Mouse (Mus musculus) megakaryocyte progenitor cell, adult 5-6 weeks (primary cell): Measurements from ENCODE around the gene Nrip2. TPM values are rescaled to one million over a fixed set of nuclear protein-coding genes. Genes with fewer than 3 reads are reported as not detected.

Source experiments
- ATAC-seq: replicated peaks from 2 replicates; pipeline ENCODE4 v1.8.0; 2016; ENCODE audit warnings: mild to moderate bottlenecking, moderate TSS enrichment, inconsistent platforms; ENCODE audit not compliant: poor library complexity
- total RNA-seq, 2 experiments: library from RNA; stranded (forward) in 1 of 2; stranded (reverse) in 1 of 2; fragments of 157-497, 149-512 nt in 1 of 2; fragments of 200-1000 nt in 1 of 2; gene quantifications; 2 replicates each; pipeline versions ENCODE4 v1.2.3 to v1.2.4; 2015 to 2017

Nrip2 gene
- total RNA-seq, 2 experiments from 2014 or later, result not detected

DNA sequence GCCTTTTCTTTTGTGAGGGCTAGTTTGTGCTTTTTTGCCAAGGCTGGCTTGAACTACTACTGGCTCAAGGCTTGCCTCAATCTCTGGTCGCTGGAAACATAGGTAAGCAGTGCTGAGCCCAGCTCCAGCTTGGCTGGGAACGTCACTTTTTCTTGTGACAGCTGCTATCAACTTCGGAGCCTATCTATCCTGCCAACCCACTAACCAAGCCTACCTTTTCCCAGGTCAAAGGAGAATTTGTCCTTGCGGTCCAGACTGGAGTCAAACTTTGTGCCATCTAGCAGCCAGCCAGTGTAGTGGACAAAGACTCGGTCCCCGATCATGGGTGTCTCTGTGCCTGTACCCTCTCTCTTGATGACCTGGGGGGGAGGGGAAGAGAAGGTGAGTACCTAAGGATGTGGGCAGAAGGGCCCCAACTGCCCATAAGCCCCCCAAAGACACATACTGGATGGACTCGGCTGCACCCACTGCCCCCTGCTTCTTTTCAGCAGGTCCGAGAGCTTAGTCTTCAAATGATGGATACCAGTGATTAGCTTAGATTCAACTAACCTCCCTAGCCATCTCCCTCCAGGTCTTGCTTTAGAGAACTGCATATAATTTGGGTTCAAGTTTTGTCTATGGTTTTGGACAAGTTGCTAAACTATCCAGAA lies 37.4 kb downstream of the Nrip2 start:
- ATAC-seq, result no peak

DNA sequence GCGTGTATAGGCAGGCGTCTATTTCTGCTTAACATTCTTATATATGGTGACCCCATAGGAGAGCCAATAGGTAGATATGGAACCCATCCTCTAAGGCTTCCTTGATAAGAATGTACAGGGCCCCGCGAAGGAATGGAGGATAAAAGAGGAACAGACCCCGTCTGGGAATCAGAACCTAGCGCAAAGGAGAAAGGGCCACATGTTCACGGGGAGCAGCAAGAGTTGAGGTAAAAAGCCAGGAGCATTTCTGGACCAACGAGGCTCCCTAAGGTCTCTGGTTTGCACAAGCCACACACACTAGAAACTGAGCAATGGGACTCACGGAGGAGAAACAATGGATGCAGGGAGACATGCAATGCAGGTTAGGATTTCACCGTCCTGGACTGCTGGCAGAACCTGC lies 38.2 kb downstream of the Nrip2 start:
- ATAC-seq, result no peak

DNA sequence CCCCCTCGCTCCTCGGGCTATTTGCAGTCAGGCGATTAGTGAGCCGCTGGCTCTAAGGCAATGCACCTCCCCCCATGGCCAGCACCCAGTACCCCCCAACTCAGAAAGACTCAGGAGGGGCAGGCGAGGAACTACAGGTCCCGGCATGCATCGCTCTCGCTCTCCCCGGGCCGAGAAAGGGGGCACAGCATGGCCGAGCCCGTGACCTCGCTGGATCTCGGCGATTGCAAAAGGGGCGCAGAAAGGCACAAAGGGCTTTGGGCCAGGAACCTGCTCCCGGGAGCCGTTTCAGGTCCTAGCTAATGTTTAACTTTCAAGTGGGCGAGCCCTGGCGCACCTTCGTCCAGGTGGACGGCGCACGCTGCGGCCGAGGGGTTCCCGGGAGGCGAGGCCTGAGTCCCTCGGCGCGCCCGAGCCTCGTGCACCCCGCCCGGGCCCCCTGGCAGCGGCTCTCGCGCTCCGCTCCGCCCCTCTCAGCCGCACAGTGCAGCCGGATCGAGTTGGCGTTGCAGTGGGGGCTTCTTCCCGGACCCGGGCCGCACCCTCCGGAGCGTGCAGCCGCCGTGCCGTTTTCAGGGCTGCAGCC lies 38.7 kb downstream of the Nrip2 start:
- peak; percentile 32 for ATAC-seq

DNA sequence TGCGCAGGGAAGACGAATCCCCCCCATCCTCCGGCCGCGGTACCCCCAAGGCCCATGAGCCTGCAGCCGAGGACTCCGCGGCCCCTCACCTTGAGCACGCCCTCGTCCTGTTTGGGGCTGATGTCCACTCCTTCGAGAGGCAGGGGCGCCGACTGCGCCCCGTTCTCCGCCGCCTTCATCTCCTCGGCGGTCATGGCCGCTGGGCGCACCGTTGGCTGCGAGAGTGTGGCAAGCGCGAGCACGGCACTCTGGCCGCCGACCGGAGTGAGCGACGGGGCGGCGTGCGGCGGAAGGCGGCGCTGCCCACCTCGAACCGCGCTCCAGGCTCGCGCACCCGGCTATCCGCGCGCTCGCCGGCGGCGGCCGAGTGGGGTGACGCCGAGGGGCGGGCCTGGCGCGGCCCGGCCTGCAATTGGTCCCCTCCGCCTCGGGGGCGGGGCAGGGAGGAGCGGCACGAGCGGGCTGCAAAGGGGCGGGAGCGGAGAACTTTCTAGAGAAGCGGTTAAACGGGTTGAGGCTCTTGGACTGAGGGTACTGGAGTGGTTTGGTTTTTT lies 39.3 kb downstream of the Nrip2 start, which contains the start of gene Fkbp4:
Fkbp4 (minus strand) TSS at position 361 of the 554 bp plus-strand sequence.
- ATAC-seq, result peak; percentile 72

DNA sequence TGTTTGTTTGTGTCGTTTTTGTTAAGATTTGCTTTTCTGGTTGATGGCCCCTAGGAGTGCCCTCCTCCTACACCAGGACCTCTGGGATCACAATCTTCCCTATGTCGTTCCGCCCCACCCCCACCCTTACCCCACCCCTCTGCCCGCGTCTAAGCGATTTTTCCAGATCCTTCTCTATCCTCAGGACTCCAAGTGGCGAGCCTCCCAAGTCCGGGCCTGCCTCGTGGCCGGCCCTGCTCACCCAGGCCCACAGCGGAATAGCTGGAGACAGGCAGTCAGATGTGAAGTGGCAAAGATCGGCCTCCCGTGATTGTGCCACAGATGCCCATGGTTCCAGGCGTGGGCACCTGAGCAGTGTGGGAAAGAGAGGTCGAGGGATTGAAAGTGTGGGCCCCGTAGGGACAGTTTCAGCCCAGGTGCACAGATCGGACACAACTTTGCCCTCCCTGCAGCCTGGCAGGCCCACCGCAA lies 39.8 kb downstream of the Nrip2 start:
- ATAC-seq, result no peak

DNA sequence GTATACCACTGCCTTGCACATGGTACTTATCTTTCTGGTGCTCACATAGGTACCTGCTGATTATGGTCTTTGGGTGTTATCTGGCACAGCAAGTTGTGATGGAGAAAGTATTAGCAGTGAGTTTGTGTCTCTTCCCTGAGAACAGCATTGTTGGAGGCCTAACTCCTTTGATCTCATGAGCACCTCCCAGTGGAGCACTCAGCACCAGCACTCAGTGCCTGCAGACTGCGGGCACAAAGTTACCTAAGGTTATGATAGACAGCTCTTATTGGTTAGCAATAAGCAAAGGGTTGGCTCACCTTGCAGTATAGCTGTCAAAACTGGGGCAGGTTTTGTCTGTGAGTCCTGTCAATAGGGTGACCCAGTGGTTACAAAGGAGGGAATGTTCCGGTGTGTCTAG lies 41.1 kb downstream of the Nrip2 start:
- ATAC-seq, result peak; percentile 36

DNA sequence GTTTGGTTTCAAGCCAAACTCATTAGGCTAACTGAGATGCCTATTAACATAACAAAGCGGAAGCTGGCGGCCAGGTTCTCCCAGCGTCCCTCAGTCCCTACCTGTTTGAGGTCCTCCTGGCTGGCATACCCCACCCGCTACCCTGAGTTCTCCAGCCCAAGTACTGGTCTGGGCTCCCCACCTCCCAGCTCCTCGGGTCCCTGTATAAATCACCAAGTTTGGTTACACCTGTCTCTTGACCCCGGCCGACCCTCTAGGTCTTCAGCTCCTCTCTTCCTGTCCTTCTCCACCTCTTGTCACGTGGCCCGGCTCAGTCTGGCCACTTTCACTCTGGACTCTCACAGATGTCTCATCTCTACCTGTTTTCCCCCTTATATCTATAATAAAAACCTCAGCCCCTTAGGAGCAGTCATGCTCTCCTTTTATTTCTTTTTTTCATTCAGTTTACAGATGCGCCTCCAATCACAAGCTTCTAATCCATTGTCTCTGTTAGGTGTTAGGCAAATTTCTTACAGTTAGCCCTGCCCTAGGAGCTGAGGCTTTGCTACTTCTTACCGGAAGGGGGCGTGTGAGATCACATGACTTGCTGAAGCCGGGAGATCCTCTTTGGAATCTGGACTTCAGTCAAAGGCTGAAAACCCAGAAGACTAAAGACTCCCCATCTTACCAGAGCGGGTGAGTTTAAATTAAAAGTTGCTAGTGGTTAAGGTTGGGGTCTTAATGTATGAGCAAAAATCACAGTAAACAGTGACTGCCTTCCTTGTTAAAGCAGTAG lies 46.9 kb downstream of the Nrip2 start:
- ATAC-seq, result peak; percentile 86

DNA sequence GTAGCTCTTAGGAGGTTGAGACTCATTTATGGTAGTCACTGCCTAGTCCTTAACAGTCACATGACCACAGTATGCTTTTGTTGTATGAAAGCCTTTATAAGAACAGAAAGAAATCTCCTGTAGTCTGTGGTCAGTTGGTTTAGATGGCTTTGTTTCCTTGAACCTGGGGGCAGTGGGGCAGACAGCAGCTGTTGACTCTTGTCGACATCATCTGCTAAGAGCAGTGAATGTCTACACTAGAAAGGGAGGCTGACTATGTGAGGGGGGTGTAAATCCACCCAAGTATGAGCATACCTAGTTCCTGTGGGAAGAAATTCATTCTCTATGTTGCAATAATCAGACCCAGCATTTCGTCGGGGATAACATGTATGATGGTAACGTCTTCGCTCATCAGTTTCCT lies 48.0 kb downstream of the Nrip2 start:
- ATAC-seq, result no peak

DNA sequence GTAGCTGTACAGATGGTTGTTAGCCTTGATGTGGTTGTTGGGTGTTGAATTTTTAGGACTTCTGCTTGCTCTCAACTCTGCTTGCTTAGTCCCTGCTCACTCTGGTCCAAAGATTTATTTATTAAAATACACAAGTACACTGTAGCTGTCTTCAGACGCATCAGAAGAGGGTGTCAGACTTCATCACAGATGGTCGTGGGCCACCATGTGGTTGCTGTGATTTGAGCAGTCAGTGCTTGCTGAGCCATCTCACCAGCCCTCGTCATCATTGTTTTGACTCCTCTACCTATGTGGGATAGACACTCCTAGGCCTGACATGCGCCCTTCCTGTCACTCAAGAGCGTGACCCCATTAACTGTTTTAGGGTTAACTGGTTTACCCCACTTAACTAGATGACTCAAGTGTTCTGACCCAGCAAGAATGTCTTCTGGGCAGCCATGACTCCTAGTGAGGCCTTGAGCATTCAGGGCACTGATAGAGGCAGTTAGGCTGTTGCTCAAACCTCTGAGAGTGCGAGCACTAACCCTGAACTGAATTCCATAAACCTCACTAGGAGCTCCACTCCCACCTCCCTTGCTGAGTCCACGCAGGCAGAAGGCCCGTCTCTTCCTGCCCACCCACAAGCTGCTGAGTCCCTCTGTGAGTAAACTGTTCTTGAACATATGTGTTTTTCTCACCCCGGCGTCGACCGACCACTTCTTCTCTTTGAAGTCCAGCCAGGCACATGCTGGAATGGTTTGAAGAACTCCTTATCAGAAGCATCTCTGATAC lies 56.9 kb downstream of the Nrip2 start:
- ATAC-seq, result no peak

DNA sequence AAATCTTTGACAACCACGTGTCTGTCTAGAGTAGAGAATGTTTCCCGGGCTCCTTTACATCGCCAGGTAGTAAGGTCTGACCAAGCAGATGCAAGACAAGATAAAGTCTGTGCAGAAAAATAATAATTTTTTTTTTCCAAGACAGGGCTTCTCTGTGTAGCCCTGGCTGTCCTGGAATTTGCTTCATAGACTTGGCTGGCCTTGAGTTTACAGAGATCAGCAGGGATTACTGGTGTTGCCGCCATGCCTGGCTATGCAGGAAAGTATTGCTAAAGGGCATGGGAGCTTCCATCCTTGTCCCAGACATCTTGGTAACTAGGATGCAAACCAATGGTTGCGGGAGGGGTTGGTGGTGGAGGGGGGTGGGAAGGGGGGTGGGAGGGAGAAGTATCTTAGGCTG lies 58.1 kb downstream of the Nrip2 start:
- no peak for ATAC-seq

DNA sequence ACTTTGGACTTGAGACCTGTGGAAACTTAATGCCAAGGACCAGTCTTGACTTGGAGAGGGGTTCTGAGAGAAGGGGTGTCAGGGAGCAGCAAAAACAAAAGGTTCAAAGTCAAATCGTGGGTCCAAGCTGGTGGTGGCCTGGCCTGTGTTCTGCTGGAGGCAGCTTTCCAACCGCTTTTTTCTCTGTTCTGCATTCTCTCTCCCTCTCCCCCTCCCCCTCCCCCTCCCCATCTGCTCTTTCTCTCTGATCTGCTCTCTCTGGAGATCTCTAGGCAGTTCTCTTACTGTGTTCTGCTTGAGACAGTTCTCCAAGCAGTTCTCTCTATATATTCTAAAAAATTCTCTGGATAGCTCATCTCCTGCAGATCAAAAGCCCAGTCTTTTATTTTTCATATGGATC lies 61.2 kb downstream of the Nrip2 start:
- no peak for ATAC-seq

DNA sequence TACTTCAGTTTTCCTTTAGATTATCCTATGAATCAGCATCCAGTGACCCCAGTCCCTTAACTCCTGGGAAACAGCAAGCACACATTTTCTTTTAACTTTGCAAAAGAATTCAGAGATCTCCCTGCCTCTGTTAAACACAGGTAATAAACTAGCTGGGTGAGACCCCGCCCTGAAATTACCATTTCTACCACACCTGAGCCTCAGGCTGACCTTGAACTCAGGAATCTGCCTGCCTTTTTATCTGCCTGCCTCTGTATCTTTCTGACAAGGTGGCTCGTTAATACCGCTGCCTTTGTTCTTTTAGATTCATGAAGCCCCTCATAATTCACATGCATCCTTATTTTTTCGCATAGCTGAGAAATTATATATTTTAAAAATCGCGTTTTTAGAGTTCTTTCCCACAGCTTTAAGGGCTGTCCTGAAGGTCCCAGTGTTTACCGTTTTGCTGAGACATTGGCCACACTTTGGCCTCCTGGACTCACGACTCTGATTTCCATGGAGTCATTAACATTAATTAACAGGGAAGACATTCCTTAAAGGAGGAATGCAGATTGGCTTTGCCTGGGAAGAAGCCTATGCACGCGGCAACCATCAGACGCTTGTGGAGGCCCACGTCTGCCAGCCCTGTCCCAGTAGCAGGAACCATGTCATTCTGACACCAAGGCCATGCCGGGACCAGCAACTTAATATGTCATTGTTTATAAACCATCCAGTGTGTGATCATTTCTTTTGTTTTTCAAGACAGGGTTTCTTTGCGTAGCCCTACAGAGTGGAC lies 61.8 kb downstream of the Nrip2 start:
- no peak for ATAC-seq

DNA sequence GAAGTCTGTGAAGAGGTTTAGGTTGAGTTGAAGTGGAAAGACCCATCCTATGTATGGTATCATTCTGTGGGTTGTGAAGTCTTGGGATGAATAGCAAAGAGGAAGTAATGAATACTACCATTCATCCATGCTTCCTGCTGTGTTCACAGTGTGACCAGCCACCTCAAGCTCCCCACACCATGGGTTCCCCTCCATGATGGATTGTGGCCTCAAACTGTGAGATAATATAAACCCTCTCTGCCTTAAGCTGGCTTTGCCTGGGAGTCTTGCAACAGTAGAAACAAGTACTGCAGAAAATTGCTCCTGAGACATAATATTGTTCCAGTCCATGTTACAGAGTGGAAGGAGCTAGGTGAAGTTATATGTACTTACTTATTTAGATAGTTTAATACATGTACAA lies 62.5 kb downstream of the Nrip2 start:
- ATAC-seq, result no peak

DNA sequence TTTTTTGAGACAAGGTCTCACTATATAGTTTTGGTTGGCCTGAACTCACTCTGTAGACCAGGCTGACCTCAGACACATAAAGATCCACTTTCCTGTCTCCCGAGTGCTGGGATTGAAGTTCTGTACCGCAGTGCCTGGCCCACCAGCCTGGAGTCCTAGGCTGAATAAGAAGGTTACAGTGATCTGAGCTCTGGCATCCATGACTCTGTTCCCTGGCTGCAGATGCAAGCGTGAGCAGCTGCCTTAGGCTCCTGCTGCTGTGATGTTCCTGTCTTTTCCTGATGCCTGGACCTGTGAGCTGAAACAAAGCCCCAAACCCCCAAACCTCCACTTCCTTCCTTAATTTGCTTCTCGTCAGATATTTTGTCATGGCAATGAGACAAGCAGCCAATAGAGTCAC lies 65.9 kb downstream of the Nrip2 start:
- no peak for ATAC-seq

Other genes with a start within 250 kb of the Nrip2 start
- gene Tead4, start 98.5 kb upstream of the Nrip2 start, total RNA-seq (2015), result not detected in 2 replicates
- not detected in 2 replicates for gene Tead4, start 98.5 kb upstream of the Nrip2 start, total RNA-seq (2017)
- 0.12 and 1.3 TPM in 2 replicates for gene Tulp3, start 43.4 kb upstream of the Nrip2 start, total RNA-seq (2015)
- gene Tulp3, start 43.4 kb upstream of the Nrip2 start, total RNA-seq (2017), result 0.20 and 0.29 TPM in 2 replicates
- gene Rhno1, start 36.4 kb upstream of the Nrip2 start, total RNA-seq (2015), result 53.5 and 71.5 TPM in 2 replicates
- 47.8 and 54.8 TPM in 2 replicates for gene Rhno1, start 36.4 kb upstream of the Nrip2 start, total RNA-seq (2017)
- 40.3 and 41.8 TPM in 2 replicates for gene Foxm1, start 36.3 kb upstream of the Nrip2 start, total RNA-seq (2015)
- 12.3 and 15.5 TPM in 2 replicates for gene Foxm1, start 36.3 kb upstream of the Nrip2 start, total RNA-seq (2017)
- gene Tex52, start 23.8 kb upstream of the Nrip2 start, total RNA-seq (2015), result not detected in 2 replicates
- 0.30 TPM in 1 of 2 replicates, not detected in the other for gene Tex52, start 23.8 kb upstream of the Nrip2 start, total RNA-seq (2017)
- not detected in 2 replicates for gene Gm44596, start 23.8 kb upstream of the Nrip2 start, total RNA-seq (2015)
- gene Gm44596, start 23.8 kb upstream of the Nrip2 start, total RNA-seq (2017), result not detected in 2 replicates
- 24.1 and 33.1 TPM in 2 replicates for gene Itfg2, start 25.6 kb downstream of the Nrip2 start, total RNA-seq (2015)
- 12.9 and 15.6 TPM in 2 replicates for gene Itfg2, start 25.6 kb downstream of the Nrip2 start, total RNA-seq (2017)
- gene Fkbp4, start 39.4 kb downstream of the Nrip2 start, total RNA-seq (2015), result 124 and 149 TPM in 2 replicates
- gene Fkbp4, start 39.4 kb downstream of the Nrip2 start, total RNA-seq (2017), result 373 and 394 TPM in 2 replicates
- gene Pzp, start 127.4 kb downstream of the Nrip2 start, total RNA-seq (2015), result not detected in 2 replicates
- not detected in 2 replicates for gene Pzp, start 127.4 kb downstream of the Nrip2 start, total RNA-seq (2017)
- not detected in 2 replicates for gene A2ml1, start 182.3 kb downstream of the Nrip2 start, total RNA-seq (2015)
- gene A2ml1, start 182.3 kb downstream of the Nrip2 start, total RNA-seq (2017), result not detected in 2 replicates
- gene Klrb1a, start 224.2 kb downstream of the Nrip2 start, total RNA-seq (2015), result 0.74 TPM in 1 of 2 replicates, not detected in the other
- not detected in 2 replicates for gene Klrb1a, start 224.2 kb downstream of the Nrip2 start, total RNA-seq (2017)